Mouse (Mus musculus) limb, embryonic 11.5 days (tissue): ENCODE measurements around the gene Dtymk. TPM values are rescaled to one million over a fixed set of nuclear protein-coding genes. Genes with fewer than 3 reads are reported as not detected.
"Not testable (repeated sequence)": the region's sequence is repeated elsewhere in the genome, so short reads cannot be mapped to it uniquely, and the experiment has no call there.

Experiments
- ATAC-seq: fragments of 200-750 bp; cut with Nextera tagmentation; 2 replicates; pipeline ENCODE4 v1.8.0; 2017; ENCODE audit warnings: low read depth; ENCODE audit not compliant: insufficient number of reproducible peaks, low FRiP score, low TSS enrichment
- DNase-seq: peaks from one replicate; pipeline ENCODE4 v3.0.0-alpha.2; 2015; ENCODE audit warnings: low spot score
- H3K27ac ChIP-seq: fragments of 300-500 bp; sonication (generic); replicated peaks from 2 replicates; pipeline ENCODE4 v1.5.1; 2014; ENCODE audit warnings: low read depth, mild to moderate bottlenecking, low read length
- H3K27me3 ChIP-seq: fragments of 300-500 bp; sonication (generic); 2 replicates; pipeline ENCODE4 v1.6.1; 2014; ENCODE audit warnings: mild to moderate bottlenecking, low read length, mixed read lengths; ENCODE audit not compliant: control insufficient read depth, insufficient read depth
- H3K36me3 ChIP-seq: fragments of 300-500 bp; sonication (generic); 2 replicates; pipeline ENCODE4 v1.6.1; 2014; ENCODE audit warnings: mild to moderate bottlenecking, low read length, moderate library complexity, mixed read lengths; ENCODE audit not compliant: control insufficient read depth, insufficient read depth
- H3K4me1 ChIP-seq: fragments of 300-500 bp; sonication (generic); 2 replicates; pipeline ENCODE4 v1.6.1; 2014; ENCODE audit warnings: low read length, mixed read lengths; ENCODE audit not compliant: control insufficient read depth, insufficient read depth
- H3K4me2 ChIP-seq: fragments of 300-500 bp; sonication (generic); 2 replicates; pipeline ENCODE4 v1.6.1; 2014; ENCODE audit warnings: low read depth, mild to moderate bottlenecking, moderate library complexity; ENCODE audit not compliant: severe bottlenecking
- H3K4me3 ChIP-seq: fragments of 300-500 bp; sonication (generic); 2 replicates; pipeline ENCODE4 v1.5.1; 2014; ENCODE audit warnings: low read depth, low read length
- H3K9ac ChIP-seq: fragments of 300-500 bp; sonication (generic); 2 replicates; pipeline ENCODE4 v1.6.1; 2014; ENCODE audit warnings: mild to moderate bottlenecking, low read length
- H3K9me3 ChIP-seq: fragments of 300-500 bp; sonication (generic); 2 replicates; pipeline ENCODE4 v1.6.1; 2016; ENCODE audit warnings: low read length; ENCODE audit not compliant: control insufficient read depth
- WGBS: fragments of 180-500 bp; shearing (Covaris S2); extraction: QIAGEN DNeasy Blood & Tissue Kit; methylation state at CpG from one replicate; pipeline ENCODE4 v1.1.7; 2014; 5-methylcytosine and 5-hydroxymethylcytosine counted together
- polyA plus RNA-seq: library from polyadenylated mRNA; unstranded; fragments of >200 nt; fragmentation: Nextera tagmentation; extraction: Ambion mirVana; gene quantifications from 2 replicates; pipeline ENCODE4 v1.2.1, GENCODE M21; 2014

The Dtymk gene
- 268 and 273 TPM in 2 replicates for polyA plus RNA-seq

DNA sequence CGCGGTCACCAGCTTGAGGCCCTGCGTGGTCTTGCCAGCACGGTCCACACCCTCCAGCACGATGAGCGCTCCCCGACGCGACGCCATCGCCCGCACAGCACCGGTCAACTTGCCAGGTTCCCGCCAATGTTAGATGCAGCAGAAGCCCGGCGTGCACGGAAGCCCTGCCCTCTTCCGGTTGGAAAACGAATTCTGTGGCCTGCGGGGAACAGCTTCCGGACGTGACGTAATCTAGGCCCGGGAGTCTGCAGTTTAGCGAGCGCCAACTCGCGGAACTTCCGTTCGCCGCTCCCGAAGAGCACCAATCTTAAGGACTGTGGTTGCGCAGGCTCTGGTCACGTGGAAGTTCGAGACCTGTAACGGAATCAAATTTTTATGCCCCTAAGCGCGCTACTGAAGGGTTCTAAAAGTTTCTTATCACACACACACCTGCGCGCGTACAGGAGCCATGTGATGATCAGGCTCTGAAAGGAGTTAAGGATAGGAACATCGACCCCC lies at the start of gene Dtymk:
Gene Dtymk (minus strand): TSS at position 194 of the 498 bp plus-strand sequence.
- peaks cover 6% of the 10 kb centered on the region; the same call in 1 of the 2 replicates for H3K36me3 ChIP-seq
- peak within 1 kb of the TSS; percentile 65 for H3K4me2 ChIP-seq
- H3K4me3 ChIP-seq = peak within 1 kb of the TSS; percentile 68
- under 1% methylated on average over 42 of the region's 42 CpGs for WGBS
- DNase-seq (peak; percentile 96), ATAC-seq (peak; percentile 67)
- peak within 1 kb of the TSS; percentile 77 for H3K9ac ChIP-seq
- H3K9me3 ChIP-seq = no peaks in the 10 kb centered on the region
- no peaks in the 10 kb centered on the region for H3K27me3 ChIP-seq
- peak within 1 kb of the TSS; percentile 48 for H3K27ac ChIP-seq
- peaks cover 4% of the 10 kb centered on the region for H3K4me1 ChIP-seq

DNA sequence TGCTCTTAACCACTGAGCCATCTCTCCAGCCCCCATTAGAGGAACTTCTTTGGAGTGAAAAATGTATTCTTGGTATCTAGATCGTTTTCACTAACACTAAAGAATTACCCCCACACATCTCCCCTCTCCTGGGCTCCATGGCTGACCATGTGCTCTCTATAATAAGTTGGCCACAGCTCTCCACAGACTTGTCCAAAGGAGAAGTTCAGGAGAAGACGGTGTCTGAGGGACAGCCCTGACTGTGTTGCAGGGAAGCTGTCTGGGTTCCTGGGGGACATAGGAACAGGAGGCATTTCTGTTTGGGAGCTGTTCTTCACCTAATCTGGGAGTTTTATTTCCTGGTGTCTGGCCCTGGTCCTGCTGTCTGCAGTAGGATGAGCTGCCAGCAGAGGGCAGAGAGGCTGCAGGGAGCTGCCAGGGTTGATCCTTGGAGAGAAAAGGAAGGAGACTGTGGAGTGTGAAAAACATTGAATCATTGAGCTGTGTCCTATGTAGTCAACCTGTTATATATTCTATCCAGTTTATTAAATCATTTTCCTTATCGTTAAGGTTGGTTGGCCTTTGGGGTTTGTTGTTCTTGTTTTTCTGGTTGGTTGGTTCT lies 44.1 kb upstream of the Dtymk start:
- not testable (repeated sequence) for H3K4me1 ChIP-seq, H3K27me3 ChIP-seq, H3K4me3 ChIP-seq, H3K9ac ChIP-seq, H3K36me3 ChIP-seq, H3K9me3 ChIP-seq, H3K27ac ChIP-seq, ATAC-seq, H3K4me2 ChIP-seq, DNase-seq
- 74% methylated on average over 1 of the region's 3 CpGs for WGBS

- H3K36me3 ChIP-seq, DNase-seq, H3K4me3 ChIP-seq, H3K4me2 ChIP-seq, H3K4me1 ChIP-seq, H3K9ac ChIP-seq, H3K27ac ChIP-seq, ATAC-seq, H3K27me3 ChIP-seq, H3K9me3 ChIP-seq: not testable (repeated sequence)
- WGBS = 86% methylated on average over 7 of the region's 8 CpGs
These were observed 36.8 kb upstream of the Dtymk start for GRCm38 (mm10) chr1:93838569-93838968.

- WGBS = 96% methylated on average over 8 of the region's 8 CpGs
- Histone ChIP-seq H3K9ac (no peak overlapping the region), H3K27me3 (no peaks in the 10 kb centered on the region), H3K4me1 (no peaks in the 10 kb centered on the region), H3K4me2 (no peak overlapping the region), H3K9me3 (no peaks in the 10 kb centered on the region), H3K27ac (no peak overlapping the region), H3K4me3 (no peak overlapping the region), H3K36me3 (peaks cover 3% of the 10 kb centered on the region; the same call in 1 of the 2 replicates)
- ATAC-seq (no peak), DNase-seq (no peak)
These were observed 35.6 kb upstream of the Dtymk start for GRCm38 (mm10) chr1:93837335-93837734.

DNA sequence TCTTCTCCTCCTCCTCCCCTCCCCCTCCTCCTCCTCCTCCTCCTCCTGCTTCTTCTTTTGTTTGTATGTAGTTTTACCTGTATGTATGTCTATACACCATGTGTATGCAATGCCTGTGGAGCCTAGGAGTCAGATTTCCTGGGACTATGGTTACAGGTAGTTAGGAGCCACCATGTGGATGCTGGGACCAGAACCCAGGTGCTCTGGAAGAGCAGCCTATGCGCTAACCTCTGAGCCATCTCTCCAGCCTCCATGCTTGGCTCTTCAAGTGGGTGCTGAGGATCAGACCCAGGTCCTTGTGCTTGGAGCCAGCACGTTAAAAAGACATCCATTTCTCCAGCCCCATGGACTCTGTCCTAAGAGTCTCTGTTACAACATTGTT lies 34.8 kb upstream of the Dtymk start:
- Histone ChIP-seq H3K9me3 (no peaks in the 10 kb centered on the region), H3K27me3 (no peaks in the 10 kb centered on the region), H3K9ac (no peak overlapping the region), H3K27ac (no peak overlapping the region), H3K4me2 (no peak overlapping the region), H3K4me3 (no peak overlapping the region), H3K36me3 (peaks cover 3% of the 10 kb centered on the region; the same call in 1 of the 2 replicates), H3K4me1 (no peaks in the 10 kb centered on the region)
- WGBS = 96% methylated on average over 2 of the region's 2 CpGs
- ATAC-seq = no peak
- DNase-seq = no peak

- no peak for DNase-seq
- 92% methylated on average over 6 of the region's 6 CpGs for WGBS
- Histone ChIP-seq H3K9ac (no peak overlapping the region), H3K4me1 (no peaks in the 10 kb centered on the region), H3K4me2 (no peak overlapping the region), H3K27me3 (no peaks in the 10 kb centered on the region), H3K36me3 (peaks cover 3% of the 10 kb centered on the region; the same call in 1 of the 2 replicates), H3K27ac (no peak overlapping the region), H3K4me3 (no peak overlapping the region), H3K9me3 (no peaks in the 10 kb centered on the region)
- no peak for ATAC-seq
These were observed 34.3 kb upstream of the Dtymk start for GRCm38 (mm10) chr1:93835876-93836531.

- H3K36me3 ChIP-seq = peaks cover 3% of the 10 kb centered on the region; the same call in 1 of the 2 replicates
- H3K9me3 ChIP-seq = no peaks in the 10 kb centered on the region
- no peak overlapping the region for H3K27ac ChIP-seq
- 96% methylated on average over 4 of the region's 4 CpGs for WGBS
- no peaks in the 10 kb centered on the region for H3K4me1 ChIP-seq
- no peak for DNase-seq
- no peak overlapping the region for H3K9ac ChIP-seq
- no peaks in the 10 kb centered on the region for H3K27me3 ChIP-seq
- H3K4me3 ChIP-seq = no peak overlapping the region
- ATAC-seq = no peak
- no peak overlapping the region for H3K4me2 ChIP-seq
These were observed 33.5 kb upstream of the Dtymk start for GRCm38 (mm10) chr1:93835211-93835610.

GRCm38 (mm10) chr1:93834671-93835150 lies 33.0 kb upstream of the Dtymk start:
- WGBS = 82% methylated on average over 7 of the region's 7 CpGs

More at GRCm38 (mm10) chr1:93834671-93835150, 33.0 kb upstream of the Dtymk start:
- Histone ChIP-seq H3K9ac (no peak overlapping the region), H3K4me1 (no peaks in the 10 kb centered on the region), H3K4me3 (no peak overlapping the region), H3K27me3 (no peaks in the 10 kb centered on the region), H3K4me2 (no peak overlapping the region), H3K27ac (no peak overlapping the region), H3K36me3 (peaks cover 3% of the 10 kb centered on the region; the same call in 1 of the 2 replicates), H3K9me3 (no peaks in the 10 kb centered on the region)
- no peak for ATAC-seq
- no peak for DNase-seq
